Mouse (Mus musculus): ENCODE measurements around the gene Gm49325.

Gm49325 gene

GRCm38 (mm10) chr10:77623639-77624400, 17.8 kb downstream of the Gm49325 start:
- in situ Hi-C loops (cut with MboI; ENCODE audit: low sequenced_read_pairs): no loop called here

GRCm38 (mm10) chr10:77624570-77624995, 18.6 kb downstream of the Gm49325 start:
- in situ Hi-C loops (cut with MboI; ENCODE audit: low sequenced_read_pairs): no loop called here

GRCm38 (mm10) chr10:77626036-77626435, 20.0 kb downstream of the Gm49325 start:
- in situ Hi-C loops (cut with MboI; ENCODE audit: low sequenced_read_pairs): no loop called here

GRCm38 (mm10) chr10:77626591-77626990, 20.6 kb downstream of the Gm49325 start:
- in situ Hi-C loops (cut with MboI; ENCODE audit: low sequenced_read_pairs): no loop called here

GRCm38 (mm10) chr10:77627497-77627896, 21.5 kb downstream of the Gm49325 start:
- in situ Hi-C loops (cut with MboI; ENCODE audit: low sequenced_read_pairs): no loop called here

- in situ Hi-C loops (cut with MboI; ENCODE audit: low sequenced_read_pairs): no loop called here
Measured at GRCm38 (mm10) chr10:77629163-77629562, 23.2 kb downstream of the Gm49325 start.

- in situ Hi-C loops (cut with MboI; ENCODE audit: low sequenced_read_pairs): no loop called here
Measured at GRCm38 (mm10) chr10:77629970-77630369, 24.0 kb downstream of the Gm49325 start.

- in situ Hi-C loops (cut with MboI; ENCODE audit: low sequenced_read_pairs): no loop called here
Measured at GRCm38 (mm10) chr10:77634016-77634415, 28.0 kb downstream of the Gm49325 start.

- in situ Hi-C loops (cut with MboI; ENCODE audit: low sequenced_read_pairs): no loop called here
Measured at GRCm38 (mm10) chr10:77634452-77635231, 28.6 kb downstream of the Gm49325 start.

GRCm38 (mm10) chr10:77636234-77636922, 30.4 kb downstream of the Gm49325 start:
- in situ Hi-C loops (cut with MboI; ENCODE audit: low sequenced_read_pairs): no loop called here

GRCm38 (mm10) chr10:77638956-77639355, 33.0 kb downstream of the Gm49325 start:
- in situ Hi-C loops (cut with MboI; ENCODE audit: low sequenced_read_pairs): no loop called here

- in situ Hi-C loops (cut with MboI; ENCODE audit: low sequenced_read_pairs): no loop called here
Measured at GRCm38 (mm10) chr10:77643160-77643559, 37.2 kb downstream of the Gm49325 start.

- in situ Hi-C loops (cut with MboI; ENCODE audit: low sequenced_read_pairs): no loop called here
Measured at GRCm38 (mm10) chr10:77645571-77645970, 39.6 kb downstream of the Gm49325 start.

GRCm38 (mm10) chr10:77647461-77647860, 41.5 kb downstream of the Gm49325 start:
- in situ Hi-C loops (cut with MboI; ENCODE audit: low sequenced_read_pairs): no loop called here

- in situ Hi-C loops (cut with MboI; ENCODE audit: low sequenced_read_pairs): no loop called here
Measured at GRCm38 (mm10) chr10:77647901-77648300, 41.9 kb downstream of the Gm49325 start.

- in situ Hi-C loops (cut with MboI; ENCODE audit: low sequenced_read_pairs): no loop called here
Measured at GRCm38 (mm10) chr10:77652046-77652445, 46.0 kb downstream of the Gm49325 start.

- in situ Hi-C loops (cut with MboI; ENCODE audit: low sequenced_read_pairs): no loop called here
Measured at GRCm38 (mm10) chr10:77658286-77658994, 52.4 kb downstream of the Gm49325 start.

- in situ Hi-C loops (cut with MboI; ENCODE audit: low sequenced_read_pairs): no loop called here
Measured at GRCm38 (mm10) chr10:77663949-77664665, 58.1 kb downstream of the Gm49325 start.

- in situ Hi-C loops (cut with MboI; ENCODE audit: low sequenced_read_pairs): no loop called here
Measured at GRCm38 (mm10) chr10:77666342-77666741, 60.3 kb downstream of the Gm49325 start.

- in situ Hi-C loops (cut with MboI; ENCODE audit: low sequenced_read_pairs): no loop called here
Measured at GRCm38 (mm10) chr10:77667402-77667801, 61.4 kb downstream of the Gm49325 start.

Measured in CH12F3 (cell line).